Mouse (Mus musculus): ENCODE measurements at regions not wholly inside any gene's neighbourhood (a gene's known extent, or its start where the extent isn't known, plus 50 kb on each side); places are given as distances from the start of the nearest gene placed in this dataset.

- DNase-seq (ENCODE audit: low spot score): no peak
Measured at GRCm38 (mm10) chr10:16592870-16593269, 1130.1 kb upstream of the Cited2 start.

- DNase-seq (ENCODE audit: low spot score): no peak
Measured at GRCm38 (mm10) chr10:16600041-16600440, 1123.0 kb upstream of the Cited2 start.

GRCm38 (mm10) chr10:16600551-16601224, 1122.3 kb upstream of the Cited2 start:
- DNase-seq (ENCODE audit: low spot score): no peak

- no peak for DNase-seq (ENCODE audit: low spot score)
Measured at GRCm38 (mm10) chr10:16601225-16601595, 1121.8 kb upstream of the Cited2 start.

GRCm38 (mm10) chr10:16608339-16608738, 1114.7 kb upstream of the Cited2 start:
- DNase-seq (ENCODE audit: low spot score): no peak

- DNase-seq (ENCODE audit: low spot score): no peak
Measured at GRCm38 (mm10) chr10:16618752-16619151, 1104.3 kb upstream of the Cited2 start.

GRCm38 (mm10) chr10:16619584-16619983, 1103.4 kb upstream of the Cited2 start:
- DNase-seq (ENCODE audit: low spot score): no peak

- no peak for DNase-seq (ENCODE audit: low spot score)
Measured at GRCm38 (mm10) chr10:16620804-16621559, 1102.0 kb upstream of the Cited2 start.

GRCm38 (mm10) chr10:16622821-16623220, 1100.2 kb upstream of the Cited2 start:
- DNase-seq (ENCODE audit: low spot score): no peak

GRCm38 (mm10) chr10:16633236-16633635, 1089.8 kb upstream of the Cited2 start:
- no peak for DNase-seq (ENCODE audit: low spot score)

- no peak for DNase-seq (ENCODE audit: low spot score)
Measured at GRCm38 (mm10) chr10:16635463-16635862, 1087.6 kb upstream of the Cited2 start.

- DNase-seq (ENCODE audit: low spot score): peak; percentile 21
Measured at GRCm38 (mm10) chr10:16637006-16637405, 1086.0 kb upstream of the Cited2 start.

- no peak for DNase-seq (ENCODE audit: low spot score)
Measured at GRCm38 (mm10) chr10:16638111-16638510, 1084.9 kb upstream of the Cited2 start.

- peak; percentile 78 for DNase-seq (ENCODE audit: low spot score)
Measured at GRCm38 (mm10) chr10:16640136-16640535, 1082.9 kb upstream of the Cited2 start.

- no peak for DNase-seq (ENCODE audit: low spot score)
Measured at GRCm38 (mm10) chr10:16650120-16650519, 1072.9 kb upstream of the Cited2 start.

- no peak for DNase-seq (ENCODE audit: low spot score)
Measured at GRCm38 (mm10) chr10:16652450-16652849, 1070.6 kb upstream of the Cited2 start.

- DNase-seq (ENCODE audit: low spot score): no peak
Measured at GRCm38 (mm10) chr10:16664483-16664882, 1058.5 kb upstream of the Cited2 start.

GRCm38 (mm10) chr10:16670286-16670685, 1052.7 kb upstream of the Cited2 start:
- no peak for DNase-seq (ENCODE audit: low spot score)

GRCm38 (mm10) chr10:16681001-16681400, 1042.0 kb upstream of the Cited2 start:
- no peak for DNase-seq (ENCODE audit: low spot score)

- DNase-seq (ENCODE audit: low spot score): no peak
Measured at GRCm38 (mm10) chr10:16685352-16685751, 1037.7 kb upstream of the Cited2 start.

- no peak for DNase-seq (ENCODE audit: low spot score)
Measured at GRCm38 (mm10) chr10:16706976-16707375, 1016.0 kb upstream of the Cited2 start.

GRCm38 (mm10) chr10:16713143-16713542, 1009.9 kb upstream of the Cited2 start:
- peak; percentile 5 for DNase-seq (ENCODE audit: low spot score)

GRCm38 (mm10) chr10:16714065-16714464, 1009.0 kb upstream of the Cited2 start:
- no peak for DNase-seq (ENCODE audit: low spot score)

- DNase-seq (ENCODE audit: low spot score): no peak
Measured at GRCm38 (mm10) chr10:16714526-16714925, 1008.5 kb upstream of the Cited2 start.
